Mouse (Mus musculus) liver, embryonic 12.5 days (tissue): Measurements from ENCODE around the gene Btbd11. TPM values are rescaled to one million over a fixed set of nuclear protein-coding genes. Genes with fewer than 3 reads are reported as not detected.

ENCODE experiments used
- ATAC-seq: fragments of 200-750 bp; cut with Nextera tagmentation; 2 replicates; pipeline ENCODE4 v1.8.0; 2017; ENCODE audit warnings: moderate number of reproducible peaks, mild to moderate bottlenecking, moderate library complexity
- H3K27ac ChIP-seq: fragments of 300-500 bp; sonication (generic); 2 replicates; pipeline ENCODE4 v1.5.1; 2016; ENCODE audit warnings: mild to moderate bottlenecking
- H3K27me3 ChIP-seq: fragments of 300-500 bp; sonication (generic); replicated peaks from 2 replicates; pipeline ENCODE4 v1.6.1; 2016; ENCODE audit warnings: mild to moderate bottlenecking, moderate library complexity
- H3K36me3 ChIP-seq: fragments of 300-500 bp; sonication (generic); 2 replicates; pipeline ENCODE4 v1.6.1; 2016; ENCODE audit warnings: mild to moderate bottlenecking, moderate library complexity
- H3K4me1 ChIP-seq: fragments of 300-500 bp; sonication (generic); 2 replicates; pipeline ENCODE4 v1.6.1; 2016
- H3K4me2 ChIP-seq: fragments of 300-500 bp; sonication (generic); 2 replicates; pipeline ENCODE4 v1.6.1; 2016; ENCODE audit warnings: mild to moderate bottlenecking, moderate library complexity
- H3K4me3 ChIP-seq: fragments of 300-500 bp; sonication (generic); 2 replicates; pipeline ENCODE4 v1.5.1; 2016; ENCODE audit warnings: mild to moderate bottlenecking, moderate library complexity
- H3K9ac ChIP-seq: fragments of 300-500 bp; sonication (generic); 2 replicates; pipeline ENCODE4 v1.6.1; 2016; ENCODE audit warnings: mild to moderate bottlenecking, moderate library complexity
- H3K9me3 ChIP-seq: fragments of 300-500 bp; sonication (generic); replicated peaks from 2 replicates; pipeline ENCODE4 v1.6.1; 2016; ENCODE audit warnings: mild to moderate bottlenecking, moderate library complexity
- WGBS: fragments of 180-500 bp; shearing (Covaris S2); methylation state at CpG from one replicate; pipeline ENCODE4 v1.1.7; 2016; ENCODE audit not compliant: insufficient replicate concordance; 5-methylcytosine and 5-hydroxymethylcytosine counted together
- polyA plus RNA-seq: library from polyadenylated mRNA; unstranded; fragments of >200 nt; fragmentation: Nextera tagmentation; extraction: Ambion mirVana; gene quantifications from 2 replicates; pipeline ENCODE4 v1.2.1, GENCODE M21; 2016

Btbd11 gene
- polyA plus RNA-seq, 1 experiment from 2014 or later: 0.32 TPM

GRCm38 (mm10) chr10:85466409-85466761, 79.8 kb downstream of the Btbd11 start:
- Histone ChIP-seq H3K36me3 (no peaks in the 10 kb centered on the region), H3K27me3 (no peaks in the 10 kb centered on the region), H3K9me3 (no peaks in the 10 kb centered on the region), H3K9ac (no peak overlapping the region), H3K4me1 (no peaks in the 10 kb centered on the region), H3K27ac (no peak overlapping the region), H3K4me2 (no peak overlapping the region), H3K4me3 (no peak overlapping the region)
- 42% methylated on average over 8 of the region's 8 CpGs for WGBS
- ATAC-seq: no peak

GRCm38 (mm10) chr10:85467393-85467792, 80.8 kb downstream of the Btbd11 start:
- no peaks in the 10 kb centered on the region for H3K27me3 ChIP-seq
- no peaks in the 10 kb centered on the region for H3K9me3 ChIP-seq
- H3K4me3 ChIP-seq: no peak overlapping the region
- H3K27ac ChIP-seq: no peak overlapping the region
- H3K4me2 ChIP-seq: no peak overlapping the region
- 44% methylated on average over 7 of the region's 7 CpGs for WGBS
- ATAC-seq: no peak
- no peaks in the 10 kb centered on the region for H3K36me3 ChIP-seq
- no peak overlapping the region for H3K9ac ChIP-seq
- no peaks in the 10 kb centered on the region for H3K4me1 ChIP-seq

DNA sequence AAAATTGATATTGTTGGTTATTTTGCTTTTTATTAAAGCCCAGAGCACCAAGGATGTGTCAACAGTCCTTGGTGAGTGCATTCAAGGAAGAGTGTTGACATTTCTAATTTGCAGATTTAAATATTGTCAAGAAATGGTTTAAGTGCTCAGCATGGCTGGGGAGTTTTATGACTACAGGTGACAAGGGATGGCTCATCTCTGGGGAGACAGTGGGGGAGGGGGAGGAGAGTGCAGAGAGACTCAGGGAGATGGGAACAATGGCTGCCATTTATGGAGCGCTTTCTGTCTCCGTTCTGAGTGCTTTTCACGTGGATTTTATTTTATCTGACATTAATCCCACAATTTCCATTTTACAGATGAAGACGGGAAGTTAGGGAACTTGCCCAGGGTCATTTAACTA, 81.9 kb downstream of the Btbd11 start:
- WGBS: 72% methylated on average over 4 of the region's 4 CpGs
- no peak for ATAC-seq
- Histone ChIP-seq H3K9ac (no peak overlapping the region), H3K9me3 (no peaks in the 10 kb centered on the region), H3K4me2 (no peak overlapping the region), H3K27me3 (no peaks in the 10 kb centered on the region), H3K4me1 (no peaks in the 10 kb centered on the region), H3K4me3 (no peak overlapping the region), H3K36me3 (no peaks in the 10 kb centered on the region), H3K27ac (no peak overlapping the region)

- Histone ChIP-seq H3K36me3 (no peaks in the 10 kb centered on the region), H3K27ac (no peak overlapping the region), H3K27me3 (no peaks in the 10 kb centered on the region), H3K4me2 (no peak overlapping the region), H3K4me1 (no peaks in the 10 kb centered on the region), H3K4me3 (no peak overlapping the region), H3K9ac (no peak overlapping the region), H3K9me3 (no peaks in the 10 kb centered on the region)
- WGBS: 66% methylated on average over 5 of the region's 5 CpGs
- ATAC-seq: no peak
Observed at GRCm38 (mm10) chr10:85469341-85469740, 82.7 kb downstream of the Btbd11 start.

DNA sequence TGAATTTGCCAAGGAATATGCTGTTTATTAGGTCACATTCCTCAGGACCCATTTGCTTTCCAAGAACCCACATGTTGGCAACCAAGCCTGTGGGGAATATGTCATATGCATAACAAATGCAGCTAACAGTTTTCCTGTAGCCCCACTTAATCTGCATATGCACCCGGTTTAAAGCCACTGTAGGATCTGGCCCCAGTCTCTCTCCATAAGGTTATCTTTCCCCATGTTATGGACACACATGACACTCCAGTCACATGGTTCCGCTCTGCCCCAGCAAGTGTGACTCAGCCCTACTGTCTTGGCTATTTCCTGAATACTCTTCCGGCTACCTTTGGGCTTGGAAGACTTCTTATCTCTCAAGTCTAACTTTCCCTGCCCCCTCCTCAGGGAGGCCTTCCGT, 86.7 kb downstream of the Btbd11 start:
- no peak overlapping the region for H3K9ac ChIP-seq
- H3K4me1 ChIP-seq: no peaks in the 10 kb centered on the region
- no peaks in the 10 kb centered on the region for H3K36me3 ChIP-seq
- 33% methylated on average over 4 of the region's 4 CpGs for WGBS
- H3K4me2 ChIP-seq: no peak overlapping the region
- H3K27ac ChIP-seq: no peak overlapping the region
- no peak overlapping the region for H3K4me3 ChIP-seq
- no peak for ATAC-seq
- H3K27me3 ChIP-seq: no peaks in the 10 kb centered on the region
- H3K9me3 ChIP-seq: no peaks in the 10 kb centered on the region

GRCm38 (mm10) chr10:85473871-85474270, 87.3 kb downstream of the Btbd11 start:
- Histone ChIP-seq H3K4me3 (no peak overlapping the region), H3K4me2 (no peak overlapping the region), H3K4me1 (no peaks in the 10 kb centered on the region), H3K9ac (no peak overlapping the region), H3K27ac (no peak overlapping the region), H3K9me3 (no peaks in the 10 kb centered on the region), H3K36me3 (no peaks in the 10 kb centered on the region), H3K27me3 (no peaks in the 10 kb centered on the region)
- WGBS: 59% methylated on average over 3 of the region's 3 CpGs
- no peak for ATAC-seq

DNA sequence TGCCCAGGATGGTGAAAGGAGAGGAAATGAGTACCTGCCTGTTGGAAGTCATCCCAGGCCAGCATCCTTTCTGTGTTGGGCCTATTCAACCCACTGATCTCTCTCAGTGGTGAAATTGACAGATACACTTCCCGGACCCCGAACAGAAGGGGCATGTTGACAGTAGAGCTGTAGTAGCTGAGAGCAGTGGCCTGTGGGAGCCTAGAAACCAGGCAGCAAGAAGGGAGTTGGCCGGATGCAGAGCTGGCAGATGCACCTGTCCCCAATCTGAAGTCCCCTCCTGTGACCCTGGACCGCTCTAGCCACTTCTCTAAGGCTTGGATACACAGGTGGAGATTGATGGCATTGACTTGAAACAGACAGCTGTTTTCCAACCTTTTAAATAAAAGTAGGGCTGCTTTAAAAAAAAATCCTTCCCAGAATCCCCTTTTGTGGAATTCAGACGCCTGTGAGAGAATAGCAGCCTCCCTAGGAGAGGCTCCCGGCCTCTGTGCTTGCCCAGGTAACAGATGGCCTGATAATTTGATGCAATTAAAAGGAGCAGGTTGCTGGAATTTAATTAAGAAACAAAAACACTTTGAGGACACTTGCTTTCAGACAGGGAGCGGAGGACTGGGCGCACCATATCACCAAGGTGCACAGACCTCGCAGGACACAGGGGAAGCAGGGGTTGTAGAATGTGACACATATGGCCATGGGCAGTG, 89.2 kb downstream of the Btbd11 start:
- ATAC-seq: no peak

GRCm38 (mm10) chr10:85479959-85480625, 93.5 kb downstream of the Btbd11 start:
- no peaks in the 10 kb centered on the region for H3K36me3 ChIP-seq
- no peaks in the 10 kb centered on the region for H3K27me3 ChIP-seq
- H3K27ac ChIP-seq: no peak overlapping the region
- ATAC-seq: no peak
- no peaks in the 10 kb centered on the region for H3K9me3 ChIP-seq
- H3K4me3 ChIP-seq: no peak overlapping the region
- WGBS: 33% methylated on average over 6 of the region's 6 CpGs
- no peak overlapping the region for H3K9ac ChIP-seq
- H3K4me2 ChIP-seq: no peak overlapping the region
- H3K4me1 ChIP-seq: no peaks in the 10 kb centered on the region

More for the DNA sequence above, 89.2 kb downstream of the Btbd11 start:
- no peak overlapping the region for H3K27ac ChIP-seq
- WGBS: 70% methylated on average over 9 of the region's 9 CpGs
- no peak overlapping the region for H3K9ac ChIP-seq
- no peaks in the 10 kb centered on the region for H3K36me3 ChIP-seq
- no peaks in the 10 kb centered on the region for H3K4me1 ChIP-seq
- H3K27me3 ChIP-seq: no peaks in the 10 kb centered on the region
- H3K4me3 ChIP-seq: no peak overlapping the region
- no peak overlapping the region for H3K4me2 ChIP-seq
- H3K9me3 ChIP-seq: no peaks in the 10 kb centered on the region

GRCm38 (mm10) chr10:85481106-85481505, 94.5 kb downstream of the Btbd11 start:
- no peaks in the 10 kb centered on the region for H3K4me1 ChIP-seq
- no peaks in the 10 kb centered on the region for H3K27me3 ChIP-seq
- H3K9me3 ChIP-seq: no peaks in the 10 kb centered on the region
- no peak overlapping the region for H3K4me3 ChIP-seq
- no peaks in the 10 kb centered on the region for H3K36me3 ChIP-seq
- H3K27ac ChIP-seq: no peak overlapping the region
- no peak overlapping the region for H3K4me2 ChIP-seq
- no peak for ATAC-seq
- 33% methylated on average over 3 of the region's 3 CpGs for WGBS
- no peak overlapping the region for H3K9ac ChIP-seq

DNA sequence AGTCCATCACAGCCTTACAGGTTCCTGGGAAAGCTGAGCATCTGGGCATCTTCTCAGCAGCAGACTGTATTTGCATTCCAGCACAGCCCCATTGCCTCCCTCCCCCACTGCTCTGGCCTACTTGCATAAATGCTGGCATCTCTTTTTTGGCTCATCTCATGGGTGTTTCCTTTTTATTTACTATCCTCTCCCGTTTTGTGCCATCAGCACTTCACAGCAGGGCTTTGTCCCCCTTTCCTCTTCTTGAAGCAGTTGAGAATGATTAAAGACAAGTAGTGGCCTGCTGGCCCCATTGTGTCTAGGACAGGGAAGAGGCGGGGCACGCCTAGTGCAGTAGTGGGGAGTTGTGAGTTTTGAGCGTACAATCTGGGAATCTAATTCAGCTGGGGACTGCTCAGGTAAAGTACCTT, 95.5 kb downstream of the Btbd11 start:
- Histone ChIP-seq H3K9me3 (no peaks in the 10 kb centered on the region), H3K4me2 (no peak overlapping the region), H3K27me3 (no peaks in the 10 kb centered on the region), H3K36me3 (no peaks in the 10 kb centered on the region), H3K4me3 (no peak overlapping the region), H3K9ac (no peak overlapping the region), H3K4me1 (no peaks in the 10 kb centered on the region), H3K27ac (no peak overlapping the region)
- ATAC-seq: no peak
- WGBS: 57% methylated on average over 4 of the region's 4 CpGs

- Histone ChIP-seq H3K9me3 (no peaks in the 10 kb centered on the region), H3K4me3 (no peak overlapping the region), H3K4me1 (no peaks in the 10 kb centered on the region), H3K36me3 (no peaks in the 10 kb centered on the region), H3K4me2 (no peak overlapping the region), H3K27ac (no peak overlapping the region), H3K27me3 (no peaks in the 10 kb centered on the region), H3K9ac (no peak overlapping the region)
- no peak for ATAC-seq
- 41% methylated on average over 6 of the region's 6 CpGs for WGBS
Observed at GRCm38 (mm10) chr10:85482480-85482879, 95.9 kb downstream of the Btbd11 start.

DNA sequence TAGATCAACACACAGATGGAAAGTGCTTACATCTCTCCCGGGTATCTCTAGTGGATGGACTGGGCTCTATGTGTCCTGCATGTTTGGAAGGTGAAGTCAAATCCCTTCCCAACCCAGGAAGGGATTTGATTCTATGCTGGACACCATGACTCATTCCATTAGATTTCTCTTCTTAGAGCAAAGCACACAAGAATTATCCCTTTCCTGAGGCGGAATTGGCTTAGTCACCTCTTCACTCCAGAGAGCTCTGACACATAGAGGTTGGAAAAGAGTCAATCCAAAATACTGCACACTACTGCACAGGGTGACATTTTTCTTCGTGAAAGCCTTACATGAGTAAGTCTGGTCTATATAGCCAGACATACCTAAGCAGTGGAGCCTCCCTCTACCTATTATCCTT, 99.8 kb downstream of the Btbd11 start:
- H3K36me3 ChIP-seq: no peaks in the 10 kb centered on the region
- H3K27ac ChIP-seq: no peak overlapping the region
- H3K4me3 ChIP-seq: no peak overlapping the region
- H3K9ac ChIP-seq: no peak overlapping the region
- WGBS: 71% methylated on average over 3 of the region's 3 CpGs
- ATAC-seq: no peak
- H3K27me3 ChIP-seq: no peaks in the 10 kb centered on the region
- no peaks in the 10 kb centered on the region for H3K9me3 ChIP-seq
- no peak overlapping the region for H3K4me2 ChIP-seq
- no peaks in the 10 kb centered on the region for H3K4me1 ChIP-seq

- Histone ChIP-seq H3K36me3 (no peaks in the 10 kb centered on the region), H3K27ac (no peak overlapping the region), H3K9me3 (no peaks in the 10 kb centered on the region), H3K4me3 (no peak overlapping the region), H3K9ac (no peak overlapping the region), H3K4me2 (no peak overlapping the region), H3K27me3 (no peaks in the 10 kb centered on the region), H3K4me1 (no peaks in the 10 kb centered on the region)
- 65% methylated on average over 2 of the region's 2 CpGs for WGBS
- no peak for ATAC-seq
Observed at GRCm38 (mm10) chr10:85492583-85492982, 106.0 kb downstream of the Btbd11 start.
